Mouse (Mus musculus): Measurements from ENCODE around the gene Olfr213.
"Not testable (repeated sequence)": the region's sequence is repeated elsewhere in the genome, so short reads cannot be mapped to it uniquely, and the experiment has no call there.

Gene Olfr213

DNA sequence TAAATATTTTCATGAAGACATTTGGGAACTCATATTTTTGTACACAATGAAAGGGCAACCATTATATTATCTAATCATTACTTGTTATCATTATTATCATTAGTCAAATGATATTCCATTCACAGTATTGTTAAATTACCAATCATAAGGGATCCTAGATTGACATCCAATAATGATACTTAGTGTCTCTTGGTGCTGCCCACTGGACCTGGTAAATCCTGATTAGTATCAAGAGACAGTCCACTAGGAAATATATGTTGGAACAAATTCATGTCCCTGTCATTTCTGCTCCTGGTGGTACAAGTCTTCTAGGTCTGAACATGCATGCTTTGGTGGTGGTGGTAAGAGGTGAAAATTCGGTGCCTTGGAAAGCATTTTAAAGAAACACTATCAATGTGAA lies at the start of gene Olfr213:
Olfr213 (plus strand) TSS at position 301 of the 400 bp plus-strand sequence.
- DNase-seq: no peak

GRCm38 (mm10) chr6:116488791-116489190 lies 49.5 kb upstream of the Olfr213 start, which contains the start of gene Olfr211:
Olfr211 (plus strand) TSS chr6:116489091.
- peak; percentile 19 for DNase-seq

GRCm38 (mm10) chr6:116493742-116494141 lies 44.5 kb upstream of the Olfr213 start:
- DNase-seq: peak; percentile 80

GRCm38 (mm10) chr6:116495960-116496359 lies 42.3 kb upstream of the Olfr213 start:
- DNase-seq: peak; percentile 39

GRCm38 (mm10) chr6:116506302-116507003 lies 31.8 kb upstream of the Olfr213 start, which contains the start of gene Olfr212:
Olfr212 (plus strand) TSS chr6:116506516.
- not testable (repeated sequence) for DNase-seq

GRCm38 (mm10) chr6:116514832-116515231 lies 23.4 kb upstream of the Olfr213 start:
- no peak for DNase-seq

DNA sequence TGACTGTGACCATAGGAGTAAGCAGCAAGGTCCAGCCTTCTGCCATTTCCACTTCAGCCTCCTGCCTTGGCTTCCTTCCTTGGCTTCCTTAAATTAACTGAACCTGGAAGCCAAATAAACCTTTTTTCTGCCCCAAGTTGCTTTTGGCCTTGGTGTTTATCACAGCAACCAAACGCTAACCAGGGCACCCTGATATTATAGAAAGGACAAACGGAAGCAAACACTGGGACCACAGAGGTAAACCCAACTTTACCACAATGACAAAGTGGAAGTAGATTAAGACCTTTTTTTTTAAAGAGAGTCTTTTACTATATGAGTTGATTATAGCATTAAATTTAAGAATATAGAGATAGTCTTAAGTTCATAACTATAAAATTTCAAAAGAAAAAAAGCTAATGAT lies 4.2 kb downstream of the Olfr213 start:
- no peak for DNase-seq

DNA sequence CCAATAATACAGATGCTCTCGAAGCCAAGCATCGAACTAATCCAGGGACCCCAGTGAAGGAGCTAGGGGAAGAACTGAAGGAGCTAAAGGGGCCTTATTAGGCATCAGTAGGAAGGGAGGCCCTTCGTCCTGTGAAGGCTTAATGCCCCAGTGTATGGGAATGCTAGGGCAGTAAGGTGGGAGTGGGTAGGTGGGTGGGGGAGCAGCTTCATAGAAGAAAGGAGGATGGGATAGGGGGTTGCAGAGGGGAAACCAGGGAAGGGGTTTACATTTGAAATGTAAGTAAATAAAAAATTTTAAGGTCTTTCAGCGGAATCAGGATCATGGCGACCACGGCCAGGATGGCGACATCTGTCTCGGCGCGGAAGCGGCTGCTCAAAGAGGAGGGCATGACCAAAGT lies 12.6 kb downstream of the Olfr213 start, which contains the start of gene Gm5580:
Gm5580 (plus strand) TSS at position 301 of the 400 bp plus-strand sequence.
- DNase-seq: not testable (repeated sequence)

GRCm38 (mm10) chr6:116553935-116554334 lies 15.7 kb downstream of the Olfr213 start, which contains the start of gene Olfr214:
Olfr214 (plus strand) TSS chr6:116554235.
- no peak for DNase-seq

DNA sequence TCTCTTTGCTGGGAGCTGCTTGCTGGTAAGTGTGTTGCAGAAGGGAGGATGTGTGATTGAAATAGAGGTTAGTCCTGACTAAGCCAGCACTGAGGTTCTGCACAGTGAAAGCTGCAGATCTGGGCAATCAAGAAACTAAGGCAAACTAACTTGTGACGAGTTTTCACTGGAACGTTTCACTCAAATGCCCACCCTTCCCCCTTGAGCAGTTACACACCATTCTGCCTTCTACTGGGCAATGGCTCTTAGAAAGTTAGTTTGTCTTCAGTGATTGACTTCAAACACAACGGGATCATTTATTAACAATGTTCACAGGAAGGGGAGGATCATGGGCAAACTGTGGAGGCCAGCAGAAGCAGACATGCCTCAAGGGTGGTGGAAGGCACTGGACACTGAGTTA lies 16.7 kb downstream of the Olfr213 start:
- DNase-seq: no peak

DNA sequence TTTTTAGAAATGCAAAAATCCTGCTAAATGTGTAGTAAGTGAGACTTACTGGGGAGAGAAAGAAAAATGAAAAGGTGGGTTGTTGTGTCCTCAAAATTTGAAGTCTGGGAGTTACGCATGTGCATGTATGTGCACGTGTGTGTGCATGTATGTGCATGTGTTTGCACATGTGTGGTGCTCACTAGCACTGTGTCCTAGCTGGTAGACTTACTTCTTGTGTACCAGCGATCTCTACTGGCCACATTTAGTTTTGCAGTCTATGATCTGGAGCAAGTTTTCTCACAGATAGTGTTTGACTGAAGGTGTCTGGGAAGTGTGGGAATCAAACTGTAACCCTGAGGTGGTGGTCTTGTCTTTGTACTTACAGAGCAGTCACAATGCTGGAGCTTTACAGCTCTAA lies 31.6 kb downstream of the Olfr213 start:
- DNase-seq: peak; percentile 80

DNA sequence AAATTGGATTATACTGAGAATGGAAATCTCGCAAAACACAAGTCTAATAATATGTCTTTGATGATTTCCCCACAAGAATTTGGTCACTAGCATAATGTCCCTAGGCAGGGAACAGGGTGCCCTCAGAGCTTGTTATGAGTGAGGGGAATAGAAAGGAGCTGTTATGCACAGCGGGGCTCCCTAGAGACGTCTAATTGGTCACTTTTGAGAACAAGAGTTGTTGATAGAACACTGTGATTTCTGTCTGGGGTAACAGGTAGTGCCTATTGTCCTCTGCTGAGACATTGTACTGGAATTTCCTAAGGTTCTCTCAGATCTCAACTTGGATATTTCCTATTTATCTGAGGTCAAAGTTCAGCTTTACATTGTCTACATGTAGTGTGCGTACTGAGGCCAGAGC lies 45.8 kb downstream of the Olfr213 start, which contains the start of gene Olfr215:
Olfr215 (minus strand) TSS at position 101 of the 400 bp plus-strand sequence.
- peak; percentile 19 for DNase-seq

All from heart, adult 11 months (tissue).